Mouse (Mus musculus): ENCODE measurements around the gene Col19a1. TPM values are rescaled to one million over a fixed set of nuclear protein-coding genes. Genes with fewer than 3 reads are reported as not detected.

Gene Col19a1
- polyA plus RNA-seq, 1 experiment: 3.3 TPM

- Histone ChIP-seq H3K27ac (ENCODE audit: insufficient read depth, low read length) (no peak overlapping the region), H3K4me1 (ENCODE audit: control insufficient read depth, insufficient read depth, low read length) (peaks cover 5% of the 10 kb centered on the region; the same call in 1 of the 2 replicates), H3K27me3 (ENCODE audit: control insufficient read depth, insufficient read depth, low read length) (no peaks in the 10 kb centered on the region), H3K4me3 (replicated peaks; ENCODE audit: insufficient read depth, low read depth, low read length) (no peak overlapping the region)
- DNase-seq: peak; percentile 64 to 86
- WGBS: 9% methylated on average over 5 of the region's 5 CpGs
- no peak for TF ChIP-seq CTCF (IDR thresholded peaks at IDR 0.05; ENCODE audit: borderline replicate concordance, insufficient read depth, low read depth, low read length)
Measured at GRCm38 (mm10) chr1:24515341-24515740, 71.9 kb downstream of the Col19a1 start.

DNA sequence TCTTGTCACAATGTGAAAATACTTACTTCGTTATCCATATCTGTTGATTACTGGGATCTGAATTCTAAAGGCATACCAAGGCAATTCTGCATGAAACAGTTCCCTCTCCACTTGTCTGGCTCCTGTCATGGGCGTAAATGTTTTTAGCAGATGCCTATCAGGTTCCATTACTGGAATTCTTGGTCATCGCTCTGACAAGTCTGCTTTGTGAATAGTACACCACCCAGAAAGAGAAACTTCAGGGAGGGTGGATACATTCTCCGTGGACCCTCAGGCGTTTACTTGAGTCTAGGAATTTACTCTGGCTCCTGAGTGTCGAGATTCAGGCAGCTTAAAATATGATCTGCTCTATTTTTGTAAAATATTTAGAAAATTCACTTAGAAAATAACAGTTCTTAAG lies 75.7 kb downstream of the Col19a1 start:
- TF ChIP-seq POLR2A (IDR thresholded peaks at IDR 0.05; ENCODE audit: borderline replicate concordance, insufficient read depth, low read length) (no peak), CTCF (IDR thresholded peaks at IDR 0.05; ENCODE audit: borderline replicate concordance, insufficient read depth, low read depth, low read length) (no peak)
- Histone ChIP-seq H3K4me3 (replicated peaks; ENCODE audit: insufficient read depth, low read depth, low read length) (no peak overlapping the region), H3K27ac (ENCODE audit: insufficient read depth, low read length) (no peak overlapping the region), H3K4me1 (ENCODE audit: control insufficient read depth, insufficient read depth, low read length) (peaks cover 5% of the 10 kb centered on the region; the same call in 1 of the 2 replicates), H3K27me3 (ENCODE audit: control insufficient read depth, insufficient read depth, low read length) (no peaks in the 10 kb centered on the region)
- 90% methylated on average over 6 of the region's 6 CpGs for WGBS
- DNase-seq: no peak

DNA sequence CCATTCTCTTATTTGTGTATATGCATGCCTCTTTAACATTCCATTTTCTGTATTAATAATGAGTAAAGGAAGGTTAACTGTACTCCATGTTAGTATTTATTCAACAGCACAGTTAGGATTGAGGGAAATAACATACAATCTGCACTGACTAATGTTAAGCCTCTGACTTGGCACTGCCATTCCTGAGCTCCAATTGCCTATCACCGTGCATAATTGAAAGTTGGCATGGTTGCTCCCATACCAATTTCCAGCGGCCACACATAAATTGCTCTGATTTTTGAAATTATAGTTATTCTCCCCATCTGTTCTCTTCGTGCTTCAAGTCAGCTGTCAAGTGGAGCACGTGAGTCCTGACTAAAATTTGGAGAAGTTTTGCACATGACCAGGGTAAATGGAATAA lies 91.9 kb downstream of the Col19a1 start:
- no peak overlapping the region for H3K27ac ChIP-seq (ENCODE audit: insufficient read depth, low read length)
- 13% methylated on average over 4 of the region's 4 CpGs for WGBS
- H3K27me3 ChIP-seq (ENCODE audit: control insufficient read depth, insufficient read depth, low read length): no peaks in the 10 kb centered on the region
- DNase-seq: peak in 1 of 2 experiments; percentile 11
- H3K4me1 ChIP-seq (ENCODE audit: control insufficient read depth, insufficient read depth, low read length): no peaks in the 10 kb centered on the region; the same call in 1 of the 2 replicates
- no peak for TF ChIP-seq CTCF (IDR thresholded peaks at IDR 0.05; ENCODE audit: borderline replicate concordance, insufficient read depth, low read depth, low read length)
- no peak for TF ChIP-seq POLR2A (IDR thresholded peaks at IDR 0.05; ENCODE audit: borderline replicate concordance, insufficient read depth, low read length)
- no peak overlapping the region for H3K4me3 ChIP-seq (replicated peaks; ENCODE audit: insufficient read depth, low read depth, low read length)

DNA sequence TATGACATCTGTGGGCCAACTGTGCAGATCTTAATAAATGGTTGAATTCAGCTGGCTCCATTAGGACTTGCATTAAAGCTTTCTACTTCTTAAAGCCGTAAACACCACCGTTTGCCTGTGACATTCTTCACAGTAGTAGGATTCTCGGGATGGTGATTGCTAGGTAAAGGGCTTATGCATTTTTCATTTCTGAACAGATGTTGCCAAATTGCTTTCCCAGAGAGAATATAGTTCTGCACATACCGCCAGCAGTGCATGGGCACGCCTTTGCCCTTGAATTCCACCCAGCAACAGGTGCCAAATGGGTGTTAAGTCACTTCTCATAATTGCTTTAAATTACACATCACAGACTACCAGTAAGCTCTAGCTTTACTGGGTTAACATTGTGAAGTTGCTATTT lies 103.1 kb downstream of the Col19a1 start:
- TF ChIP-seq CTCF (IDR thresholded peaks at IDR 0.05; ENCODE audit: borderline replicate concordance, insufficient read depth, low read depth, low read length) (no peak), POLR2A (IDR thresholded peaks at IDR 0.05; ENCODE audit: borderline replicate concordance, insufficient read depth, low read length) (no peak)
- no peaks in the 10 kb centered on the region for H3K4me1 ChIP-seq (ENCODE audit: control insufficient read depth, insufficient read depth, low read length)
- no peak for DNase-seq
- no peaks in the 10 kb centered on the region for H3K27me3 ChIP-seq (ENCODE audit: control insufficient read depth, insufficient read depth, low read length)
- 66% methylated on average over 5 of the region's 5 CpGs for WGBS
- no peak overlapping the region for H3K4me3 ChIP-seq (replicated peaks; ENCODE audit: insufficient read depth, low read depth, low read length)
- H3K27ac ChIP-seq (ENCODE audit: insufficient read depth, low read length): no peak overlapping the region

DNA sequence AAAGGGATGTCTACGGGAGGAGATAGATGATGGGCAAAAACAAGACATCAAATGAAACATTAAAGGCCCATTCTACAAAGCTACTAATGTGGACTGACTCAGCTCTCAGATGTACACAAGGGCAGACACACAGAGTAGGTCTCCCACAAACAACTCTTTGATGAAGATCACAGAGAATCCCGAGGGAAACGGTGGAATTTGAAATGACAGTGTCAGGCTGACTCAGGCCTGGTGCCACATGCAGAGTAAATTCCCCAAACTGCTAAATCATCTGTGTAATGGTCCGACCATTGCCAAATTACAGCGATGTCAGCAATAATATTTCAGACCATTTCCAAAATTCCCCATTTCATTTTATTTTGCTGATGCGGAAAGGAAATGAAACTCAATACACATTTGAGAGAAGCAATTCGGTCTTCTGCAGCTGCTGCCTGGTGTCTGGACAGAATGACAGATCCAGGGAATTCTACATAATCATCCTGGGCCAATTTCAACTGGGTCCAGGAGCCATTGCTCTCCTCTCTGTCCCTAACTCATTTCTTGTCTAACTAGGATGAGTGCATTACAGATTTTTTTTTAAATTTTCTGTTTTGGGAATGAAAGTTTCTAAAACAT lies 116.1 kb downstream of the Col19a1 start:
- no peaks in the 10 kb centered on the region for H3K4me1 ChIP-seq (ENCODE audit: control insufficient read depth, insufficient read depth, low read length)
- DNase-seq: no peak
- TF ChIP-seq CTCF (IDR thresholded peaks at IDR 0.05; ENCODE audit: borderline replicate concordance, insufficient read depth, low read depth, low read length): no peak
- TF ChIP-seq POLR2A (IDR thresholded peaks at IDR 0.05; ENCODE audit: borderline replicate concordance, insufficient read depth, low read length): no peak
- H3K27ac ChIP-seq (ENCODE audit: insufficient read depth, low read length): no peak overlapping the region
- H3K4me3 ChIP-seq (replicated peaks; ENCODE audit: insufficient read depth, low read depth, low read length): no peak overlapping the region
- H3K27me3 ChIP-seq (ENCODE audit: control insufficient read depth, insufficient read depth, low read length): no peaks in the 10 kb centered on the region
- WGBS: 31% methylated on average over 7 of the region's 7 CpGs

- DNase-seq: no peak
- H3K27ac ChIP-seq (ENCODE audit: insufficient read depth, low read length): no peak overlapping the region
- TF ChIP-seq CTCF (IDR thresholded peaks at IDR 0.05; ENCODE audit: borderline replicate concordance, insufficient read depth, low read depth, low read length) (no peak), POLR2A (IDR thresholded peaks at IDR 0.05; ENCODE audit: borderline replicate concordance, insufficient read depth, low read length) (no peak)
- WGBS: 91% methylated on average over 5 of the region's 5 CpGs
- H3K4me1 ChIP-seq (ENCODE audit: control insufficient read depth, insufficient read depth, low read length): no peaks in the 10 kb centered on the region
- no peak overlapping the region for H3K4me3 ChIP-seq (replicated peaks; ENCODE audit: insufficient read depth, low read depth, low read length)
- H3K27me3 ChIP-seq (ENCODE audit: control insufficient read depth, insufficient read depth, low read length): no peaks in the 10 kb centered on the region
Measured at GRCm38 (mm10) chr1:24470633-24471032, 116.6 kb downstream of the Col19a1 start.

DNA sequence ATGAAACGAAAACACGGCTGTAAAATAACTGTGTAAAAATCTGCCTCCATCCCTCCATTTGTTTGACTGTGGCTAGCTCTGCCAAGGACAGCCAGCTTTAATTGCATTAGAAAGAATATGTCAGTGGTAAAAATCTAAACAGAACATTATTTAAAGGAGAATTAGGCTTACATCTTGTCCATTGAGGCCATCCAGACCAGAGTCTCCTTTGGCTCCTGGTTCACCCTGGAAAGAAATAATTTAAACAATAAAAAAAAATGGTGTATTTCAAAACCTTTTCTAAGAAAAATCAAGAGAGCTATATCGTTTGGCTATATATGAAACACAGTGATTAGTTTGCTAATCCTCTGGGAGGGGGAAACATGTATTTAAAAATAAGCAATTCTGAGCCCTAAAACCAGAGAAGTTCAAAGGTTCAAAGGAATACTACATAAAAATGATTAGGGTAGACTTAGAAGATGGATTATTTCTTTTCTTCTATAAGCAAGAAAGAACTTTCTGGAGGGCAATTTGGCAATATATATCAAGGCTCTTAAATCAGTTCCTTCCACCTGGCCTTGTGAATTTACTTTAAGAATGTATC lies 125.9 kb downstream of the Col19a1 start:
- WGBS: 90% methylated on average over 3 of the region's 3 CpGs
- Histone ChIP-seq H3K27me3 (ENCODE audit: control insufficient read depth, insufficient read depth, low read length) (no peaks in the 10 kb centered on the region), H3K4me1 (ENCODE audit: control insufficient read depth, insufficient read depth, low read length) (no peaks in the 10 kb centered on the region), H3K27ac (ENCODE audit: insufficient read depth, low read length) (no peak overlapping the region), H3K4me3 (replicated peaks; ENCODE audit: insufficient read depth, low read depth, low read length) (no peak overlapping the region)
- no peak for DNase-seq
- TF ChIP-seq POLR2A (IDR thresholded peaks at IDR 0.05; ENCODE audit: borderline replicate concordance, insufficient read depth, low read length) (no peak), CTCF (IDR thresholded peaks at IDR 0.05; ENCODE audit: borderline replicate concordance, insufficient read depth, low read depth, low read length) (no peak)

- no peak for DNase-seq
- H3K27me3 ChIP-seq (ENCODE audit: control insufficient read depth, insufficient read depth, low read length): no peaks in the 10 kb centered on the region
- H3K4me1 ChIP-seq (ENCODE audit: control insufficient read depth, insufficient read depth, low read length): peaks cover 3% of the 10 kb centered on the region
- H3K27ac ChIP-seq (ENCODE audit: insufficient read depth, low read length): no peak overlapping the region
- H3K4me3 ChIP-seq (replicated peaks; ENCODE audit: insufficient read depth, low read depth, low read length): no peak overlapping the region
- TF ChIP-seq POLR2A (IDR thresholded peaks at IDR 0.05; ENCODE audit: borderline replicate concordance, insufficient read depth, low read length): no peak
- TF ChIP-seq CTCF (IDR thresholded peaks at IDR 0.05; ENCODE audit: borderline replicate concordance, insufficient read depth, low read depth, low read length): no peak
- WGBS: 92% methylated on average over 2 of the region's 2 CpGs
Measured at GRCm38 (mm10) chr1:24458015-24458414, 129.3 kb downstream of the Col19a1 start.
